Mouse (Mus musculus) intestine, postnatal 0 days (tissue): ENCODE data around the gene Arhgap15. TPM values are rescaled to one million over a fixed set of nuclear protein-coding genes. Genes with fewer than 3 reads are reported as not detected.

ENCODE experiments used
- ATAC-seq: fragments of 200-750 bp; cut with Nextera tagmentation; 2 replicates; pipeline ENCODE4 v1.8.0; 2017; ENCODE audit warnings: mild to moderate bottlenecking, moderate TSS enrichment, moderate library complexity
- H3K27ac ChIP-seq: fragments of 300-500 bp; sonication (generic); 2 replicates; pipeline ENCODE4 v1.5.1; 2014; ENCODE audit warnings: mild to moderate bottlenecking, low read depth, low read length, moderate library complexity
- H3K27me3 ChIP-seq: fragments of 300-500 bp; sonication (generic); replicated peaks from 2 replicates; pipeline ENCODE4 v1.6.1; 2014; ENCODE audit warnings: low read length, mixed read lengths; ENCODE audit not compliant: control insufficient read depth, insufficient read depth
- H3K36me3 ChIP-seq: fragments of 300-500 bp; sonication (generic); 2 replicates; pipeline ENCODE4 v1.6.1; 2014; ENCODE audit warnings: mild to moderate bottlenecking, moderate library complexity; ENCODE audit not compliant: control insufficient read depth, insufficient read depth
- H3K4me1 ChIP-seq: fragments of 300-500 bp; sonication (generic); replicated peaks from 2 replicates; pipeline ENCODE4 v1.6.1; 2014; ENCODE audit warnings: antibody characterized with exemption, low read length, mixed read lengths; ENCODE audit not compliant: control insufficient read depth, insufficient read depth
- H3K4me2 ChIP-seq: fragments of 300-500 bp; sonication (generic); replicated peaks from 2 replicates; pipeline ENCODE4 v1.6.1; 2014; ENCODE audit warnings: low read depth, mild to moderate bottlenecking, moderate library complexity
- H3K4me3 ChIP-seq: fragments of 300-500 bp; sonication (generic); 2 replicates; pipeline ENCODE4 v1.5.1; 2014; ENCODE audit warnings: low read depth, low read length
- H3K9ac ChIP-seq: fragments of 300-500 bp; sonication (generic); 2 replicates; pipeline ENCODE4 v1.6.1; 2014; ENCODE audit warnings: mild to moderate bottlenecking, low read depth, low read length
- H3K9me3 ChIP-seq: fragments of 300-500 bp; sonication (generic); 2 replicates; pipeline ENCODE4 v1.6.1; 2016; ENCODE audit warnings: mixed run types; ENCODE audit not compliant: control insufficient read depth
- CTCF ChIP-seq: sonication (generic); IDR thresholded peaks from 2 replicates; pipeline ENCODE4 v1.5.1; 2016; ENCODE audit warnings: low read depth, mild to moderate bottlenecking, control low read depth, antibody characterized with exemption, moderate library complexity
- WGBS: fragments of 180-500 bp; shearing (Covaris S2); extraction: QIAGEN DNeasy Blood & Tissue Kit; methylation state at CpG from one replicate; pipeline ENCODE4 v1.1.7; 2014; 5-methylcytosine and 5-hydroxymethylcytosine counted together
- polyA plus RNA-seq: library from polyadenylated mRNA; unstranded; fragments of >200 nt; fragmentation: Nextera tagmentation; extraction: Ambion mirVana; gene quantifications from 2 replicates; pipeline ENCODE4 v1.2.1, GENCODE M21; 2015

Arhgap15 gene
- polyA plus RNA-seq, result 0.76 and 0.80 TPM in 2 replicates

DNA sequence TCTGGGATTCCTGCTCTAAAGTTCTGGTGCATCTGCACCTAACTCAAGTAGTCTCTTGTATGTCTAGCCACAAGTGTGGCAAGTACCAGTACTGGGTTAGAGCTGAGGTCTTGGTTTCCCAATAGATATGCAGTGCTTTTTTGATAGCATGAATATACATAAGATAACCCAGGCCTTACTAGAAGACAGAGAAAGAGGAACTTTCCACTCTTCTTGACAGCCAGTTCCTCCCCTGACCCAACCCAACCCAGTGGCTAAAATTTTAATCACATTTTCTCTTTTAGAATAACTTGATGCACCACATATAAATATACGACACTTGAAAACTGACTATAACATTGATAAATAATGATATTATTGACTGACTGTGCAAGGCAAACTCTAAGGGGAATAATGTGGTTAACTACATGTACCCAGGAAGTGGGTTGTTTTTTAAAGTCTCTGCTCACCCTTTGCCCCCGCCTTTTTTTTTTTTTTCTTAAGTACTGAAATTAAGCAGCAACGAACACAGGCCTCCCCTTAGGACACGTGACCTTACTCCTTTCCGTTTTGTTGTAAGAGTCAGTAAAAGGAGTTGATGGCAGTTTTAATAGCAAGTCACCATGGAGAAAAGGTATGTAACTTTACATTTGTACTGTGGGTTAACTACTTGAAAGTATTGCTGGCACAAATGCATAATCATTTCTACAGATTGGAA is at the start of gene Arhgap15:
Gene Arhgap15 (plus strand): TSS at position 538 of the 697 bp plus-strand sequence.
- no peak within 1 kb of the TSS for H3K27ac ChIP-seq
- H3K36me3 ChIP-seq, result no peaks in the 10 kb centered on the region
- H3K9ac ChIP-seq, result no peak within 1 kb of the TSS
- no peak for TF ChIP-seq CTCF
- no peaks in the 10 kb centered on the region for H3K27me3 ChIP-seq
- no peaks in the 10 kb centered on the region for H3K4me1 ChIP-seq
- no peaks in the 10 kb centered on the region for H3K9me3 ChIP-seq
- 62% methylated on average over 5 of the region's 5 CpGs for WGBS
- ATAC-seq, result no peak
- no peak within 1 kb of the TSS for H3K4me3 ChIP-seq
- no peak within 1 kb of the TSS for H3K4me2 ChIP-seq

DNA sequence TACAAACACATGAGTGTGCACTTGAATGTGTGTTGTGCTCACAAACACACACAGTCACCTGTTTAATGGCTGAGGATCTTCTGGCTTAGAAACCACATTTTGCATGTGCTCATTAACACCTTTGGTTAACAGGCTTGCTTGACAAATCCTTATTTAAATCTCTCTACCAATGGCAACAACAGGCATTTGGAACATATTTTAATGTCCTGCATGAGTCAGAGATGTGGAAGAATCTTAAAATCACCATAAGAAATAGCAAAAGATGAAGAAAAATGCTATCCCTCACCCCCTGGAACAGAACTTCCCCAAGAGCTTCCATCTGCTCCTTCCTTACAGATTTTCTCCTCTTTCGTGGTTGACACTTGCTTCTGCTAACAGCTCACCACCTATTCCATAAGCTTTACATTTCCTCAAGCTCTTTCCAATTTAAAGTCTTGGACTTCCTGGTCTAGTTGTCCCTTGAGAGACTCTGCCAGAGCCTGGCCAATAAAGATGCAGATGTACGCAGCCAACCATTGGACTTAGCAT is 35.9 kb upstream of the Arhgap15 start:
- no peak overlapping the region for H3K27ac ChIP-seq
- H3K9ac ChIP-seq, result no peak overlapping the region
- no peaks in the 10 kb centered on the region for H3K9me3 ChIP-seq
- no peaks in the 10 kb centered on the region for H3K36me3 ChIP-seq
- TF ChIP-seq CTCF, result no peak
- no peaks in the 10 kb centered on the region for H3K4me1 ChIP-seq
- no peak for ATAC-seq
- WGBS, result 91% methylated on average over 2 of the region's 2 CpGs
- H3K4me2 ChIP-seq, result no peak overlapping the region
- H3K27me3 ChIP-seq, result no peaks in the 10 kb centered on the region
- H3K4me3 ChIP-seq, result no peak overlapping the region

DNA sequence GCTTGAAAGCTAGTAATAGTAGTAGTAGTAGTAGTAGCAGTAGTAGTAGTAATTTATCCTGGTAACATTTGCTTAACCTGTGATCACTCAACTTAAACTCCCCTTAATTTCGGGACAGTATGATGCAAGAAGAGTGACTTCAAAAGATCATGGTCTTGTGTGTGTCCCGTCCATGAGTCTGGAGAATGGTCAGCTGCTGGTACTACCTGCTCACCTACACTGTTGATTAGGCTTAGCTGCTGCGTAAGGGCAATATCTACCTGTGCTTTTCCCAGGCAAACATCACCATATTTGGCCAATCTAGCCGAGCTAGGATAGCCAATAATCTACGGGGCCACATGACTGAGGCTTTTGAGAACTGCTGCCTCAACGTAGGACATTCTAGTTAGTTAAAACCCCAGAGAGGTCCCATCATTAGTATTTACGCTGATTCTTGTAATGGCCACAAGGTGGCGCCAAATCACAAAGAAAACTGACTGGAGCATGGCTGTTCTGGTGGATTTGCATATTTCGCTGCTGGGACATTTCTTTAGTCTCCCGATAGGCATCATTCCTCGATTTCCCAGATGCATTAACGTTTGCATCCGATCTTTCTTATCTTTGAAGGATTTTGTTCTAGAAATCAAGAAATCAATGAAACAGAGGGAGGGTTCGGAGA is 26.0 kb upstream of the Arhgap15 start:
- H3K36me3 ChIP-seq, result no peaks in the 10 kb centered on the region
- ATAC-seq, result 0 out of 2 replicates have a peak, but pooled peaks have one; percentile 56
- 16% methylated on average over 14 of the region's 14 CpGs for WGBS
- TF ChIP-seq CTCF, result peak; percentile 89
- no peaks in the 10 kb centered on the region for H3K4me1 ChIP-seq
- no peaks in the 10 kb centered on the region for H3K9me3 ChIP-seq
- no peak overlapping the region for H3K4me3 ChIP-seq
- H3K27ac ChIP-seq, result no peak overlapping the region
- no peaks in the 10 kb centered on the region for H3K27me3 ChIP-seq
- no peak overlapping the region; the same call in 1 of the 2 replicates for H3K4me2 ChIP-seq
- H3K9ac ChIP-seq, result no peak overlapping the region

DNA sequence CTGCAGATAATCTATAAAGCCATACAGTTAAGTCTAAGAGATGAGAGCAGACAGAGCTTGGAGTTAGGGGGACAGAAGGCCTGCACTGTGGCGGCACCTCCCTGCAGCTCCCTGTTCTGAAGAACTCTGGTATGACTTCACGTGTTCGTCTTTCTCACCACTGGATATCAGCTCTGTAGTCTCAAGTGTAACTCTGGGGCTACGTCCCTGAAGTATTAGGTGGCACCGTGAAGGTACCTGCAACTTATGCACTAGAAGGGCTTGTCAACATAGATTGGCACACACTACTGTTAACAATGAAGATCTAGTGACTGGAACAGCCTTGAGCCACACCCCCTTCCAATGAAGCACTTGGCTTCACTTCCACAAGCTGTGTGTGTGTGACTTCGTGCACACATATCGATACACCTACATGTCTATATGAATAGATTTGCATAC is 25.5 kb upstream of the Arhgap15 start:
- WGBS, result 58% methylated on average over 7 of the region's 7 CpGs
- Histone ChIP-seq H3K4me3 (no peak overlapping the region), H3K4me1 (no peaks in the 10 kb centered on the region), H3K27ac (no peak overlapping the region), H3K4me2 (no peak overlapping the region; the same call in 1 of the 2 replicates), H3K9me3 (no peaks in the 10 kb centered on the region), H3K9ac (no peak overlapping the region), H3K27me3 (no peaks in the 10 kb centered on the region), H3K36me3 (no peaks in the 10 kb centered on the region)
- TF ChIP-seq CTCF, result no peak
- ATAC-seq, result no peak

DNA sequence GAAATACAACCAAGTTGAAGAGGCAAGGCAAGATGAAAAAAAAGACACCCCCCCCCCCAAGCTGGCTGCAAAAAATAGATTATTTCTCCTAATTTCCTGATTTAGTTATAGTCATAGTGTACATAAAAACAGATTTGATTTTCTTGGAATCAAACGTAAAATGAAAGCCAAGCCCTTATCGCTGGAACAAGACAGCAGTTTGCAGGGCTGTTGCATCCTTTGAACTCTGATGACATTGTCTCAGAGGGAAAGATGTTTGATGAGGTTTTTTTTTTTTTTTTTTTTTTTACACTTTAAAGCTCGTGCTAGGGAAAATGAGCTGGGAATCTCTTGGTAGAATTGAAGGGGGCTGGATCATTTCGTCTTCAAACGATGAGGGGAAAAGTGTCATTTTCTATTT is 21.4 kb upstream of the Arhgap15 start:
- 66% methylated on average over 5 of the region's 5 CpGs for WGBS
- Histone ChIP-seq H3K27me3 (no peaks in the 10 kb centered on the region), H3K4me1 (no peaks in the 10 kb centered on the region), H3K4me3 (no peak overlapping the region), H3K36me3 (no peaks in the 10 kb centered on the region), H3K27ac (no peak overlapping the region), H3K4me2 (no peak overlapping the region), H3K9ac (no peak overlapping the region), H3K9me3 (no peaks in the 10 kb centered on the region)
- no peak for TF ChIP-seq CTCF
- ATAC-seq, result no peak

DNA sequence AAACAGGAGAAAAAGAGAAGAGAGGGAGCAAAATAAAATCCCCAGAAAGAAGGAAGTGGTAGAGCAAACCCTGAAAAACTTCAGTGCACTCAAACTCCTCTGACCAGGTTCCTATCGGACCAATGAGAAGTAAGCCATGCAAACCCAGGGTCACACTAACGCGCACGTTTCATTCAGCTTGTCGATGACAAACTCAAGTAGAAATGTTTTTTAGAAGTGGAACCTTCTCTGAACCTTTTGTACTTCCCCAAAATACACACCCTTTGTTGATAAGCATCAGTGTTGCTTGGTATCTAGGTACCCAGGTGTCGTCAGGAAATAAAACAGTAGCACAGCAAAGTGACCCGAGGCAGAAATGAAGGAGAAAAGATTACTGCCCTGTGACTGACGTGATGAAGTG is 20.9 kb upstream of the Arhgap15 start:
- no peaks in the 10 kb centered on the region for H3K4me1 ChIP-seq
- H3K9ac ChIP-seq, result no peak overlapping the region
- no peak overlapping the region for H3K27ac ChIP-seq
- ATAC-seq, result no peak
- no peak overlapping the region for H3K4me2 ChIP-seq
- H3K36me3 ChIP-seq, result no peaks in the 10 kb centered on the region
- H3K9me3 ChIP-seq, result no peaks in the 10 kb centered on the region
- WGBS, result 66% methylated on average over 8 of the region's 8 CpGs
- H3K27me3 ChIP-seq, result no peaks in the 10 kb centered on the region
- H3K4me3 ChIP-seq, result no peak overlapping the region
- TF ChIP-seq CTCF, result no peak
